Mouse (Mus musculus) embryonic facial prominence, embryonic 12.5 days (tissue): ENCODE results near the gene Gpr39. TPM values are rescaled to one million over a fixed set of nuclear protein-coding genes. Genes with fewer than 3 reads are reported as not detected.

Experiments used
- ATAC-seq: fragments of 200-750 bp; cut with Nextera tagmentation; 2 replicates; pipeline ENCODE4 v1.8.0; 2017; ENCODE audit not compliant: insufficient number of reproducible peaks, insufficient read depth, low FRiP score, low TSS enrichment
- H3K27ac ChIP-seq: fragments of 300-500 bp; sonication (generic); 2 replicates; pipeline ENCODE4 v1.5.1; 2016; ENCODE audit warnings: mild to moderate bottlenecking
- H3K27me3 ChIP-seq: fragments of 300-500 bp; sonication (generic); 2 replicates; pipeline ENCODE4 v1.6.1; 2016; ENCODE audit warnings: mild to moderate bottlenecking, moderate library complexity
- H3K36me3 ChIP-seq: fragments of 300-500 bp; sonication (generic); 2 replicates; pipeline ENCODE4 v1.6.1; 2016; ENCODE audit warnings: mild to moderate bottlenecking
- H3K4me1 ChIP-seq: fragments of 300-500 bp; sonication (generic); 2 replicates; pipeline ENCODE4 v1.6.1; 2016
- H3K4me2 ChIP-seq: fragments of 300-500 bp; sonication (generic); replicated peaks from 2 replicates; pipeline ENCODE4 v1.6.1; 2016; ENCODE audit warnings: mild to moderate bottlenecking, moderate library complexity
- H3K4me3 ChIP-seq: fragments of 300-500 bp; sonication (generic); 2 replicates; pipeline ENCODE4 v1.5.1; 2016; ENCODE audit warnings: mild to moderate bottlenecking
- H3K9ac ChIP-seq: fragments of 300-500 bp; sonication (generic); 2 replicates; pipeline ENCODE4 v1.6.1; 2016; ENCODE audit warnings: mild to moderate bottlenecking, moderate library complexity
- H3K9me3 ChIP-seq: fragments of 300-500 bp; sonication (generic); 2 replicates; pipeline ENCODE4 v1.6.1; 2016; ENCODE audit warnings: mild to moderate bottlenecking, moderate library complexity
- WGBS: fragments of 180-500 bp; shearing (Covaris S2); methylation state at CpG from one replicate; pipeline ENCODE4 v1.1.7; 2016; 5-methylcytosine and 5-hydroxymethylcytosine counted together
- polyA plus RNA-seq: library from polyadenylated mRNA; unstranded; fragments of >200 nt; fragmentation: Nextera tagmentation; extraction: Ambion mirVana; gene quantifications from 2 replicates; pipeline ENCODE4 v1.2.1, GENCODE M21; 2016

Gpr39 gene
- polyA plus RNA-seq, 1 experiment from 2014 or later: not detected

- no peaks in the 10 kb centered on the region for H3K9me3 ChIP-seq
- no peaks in the 10 kb centered on the region for H3K4me1 ChIP-seq
- no peak for ATAC-seq
- no peak overlapping the region for H3K4me2 ChIP-seq
- H3K27ac ChIP-seq: no peak overlapping the region
- no peak overlapping the region for H3K9ac ChIP-seq
- no peaks in the 10 kb centered on the region for H3K27me3 ChIP-seq
- H3K4me3 ChIP-seq: no peak overlapping the region
- H3K36me3 ChIP-seq: no peaks in the 10 kb centered on the region
- WGBS: 91% methylated on average over 3 of the region's 3 CpGs
Observed at GRCm38 (mm10) chr1:125920696-125921095, 243.9 kb downstream of the Gpr39 start.

GRCm38 (mm10) chr1:125923062-125923461, 246.3 kb downstream of the Gpr39 start:
- WGBS: 73% methylated on average over 2 of the region's 2 CpGs
- Histone ChIP-seq H3K4me1 (no peaks in the 10 kb centered on the region), H3K27me3 (no peaks in the 10 kb centered on the region), H3K9me3 (no peaks in the 10 kb centered on the region), H3K36me3 (no peaks in the 10 kb centered on the region), H3K4me3 (no peak overlapping the region), H3K9ac (no peak overlapping the region), H3K4me2 (no peak overlapping the region), H3K27ac (no peak overlapping the region)
- ATAC-seq: no peak

Other genes with a start within 250 kb of the Gpr39 start
- gene Actr3, start 241.3 kb upstream of the Gpr39 start, polyA plus RNA-seq: 227 and 243 TPM in 2 replicates
- 37.8 and 41.7 TPM in 2 replicates for gene Slc35f5, start 116.4 kb upstream of the Gpr39 start, polyA plus RNA-seq
- 8.3 and 11.0 TPM in 2 replicates for gene Lypd1, start 236.1 kb downstream of the Gpr39 start, polyA plus RNA-seq